Mouse (Mus musculus): ENCODE data around the gene Fcgrt. TPM values are rescaled to one million over a fixed set of nuclear protein-coding genes. Genes with fewer than 3 reads are reported as not detected.

Fcgrt gene
- total and polyA plus RNA-seq, 2 experiments from 2014 or later: 51.6 to 59.5 TPM

- WGBS: under 1% methylated on average over 10 of the region's 10 CpGs
- peak; percentile 33; the same call in 1 of the 2 replicates for ATAC-seq (ENCODE audit: insufficient read depth, low read depth)
- H3K36me3 ChIP-seq (replicated peaks; ENCODE audit: control insufficient read depth, insufficient read depth, low read length): peaks cover 23% of the 10 kb centered on the region
Observed at GRCm38 (mm10) chr7:45079856-45080255, 23.8 kb downstream of the Fcgrt start.

GRCm38 (mm10) chr7:45078513-45078912 lies 25.1 kb downstream of the Fcgrt start:
- Histone ChIP-seq H3K9me3 (replicated peaks; ENCODE audit: control insufficient read depth, low read length) (no peaks in the 10 kb centered on the region), H3K4me2 (ENCODE audit: low read depth, low read length) (no peak overlapping the region), H3K27me3 (ENCODE audit: control insufficient read depth, insufficient read depth, low read length) (no peaks in the 10 kb centered on the region), H3K9ac (replicated peaks; ENCODE audit: low read depth, low read length) (no peak overlapping the region), H3K27ac (ENCODE audit: low read depth) (no peak overlapping the region), H3K4me3 (ENCODE audit: low read depth, low read length) (no peak overlapping the region), H3K4me1 (ENCODE audit: control insufficient read depth, insufficient read depth) (peaks cover 9% of the 10 kb centered on the region; the same call in 1 of the 2 replicates), H3K36me3 (replicated peaks; ENCODE audit: control insufficient read depth, insufficient read depth, low read length) (peaks cover 32% of the 10 kb centered on the region)
- 21% methylated on average over 9 of the region's 9 CpGs for WGBS
- TF ChIP-seq CTCF (IDR thresholded peaks at IDR 0.05; ENCODE audit: low read depth) (peak; percentile 87), EP300 (IDR thresholded peaks at IDR 0.05; ENCODE audit: low read depth) (no peak)
- no peak; the same call in 1 of the 2 replicates for ATAC-seq (ENCODE audit: insufficient read depth, low read depth)
- peak; percentile 78 for DNase-seq (ENCODE audit: low spot score)

More at GRCm38 (mm10) chr7:45079856-45080255, 23.8 kb downstream of the Fcgrt start:
- H3K4me1 ChIP-seq (ENCODE audit: control insufficient read depth, insufficient read depth): peaks cover 9% of the 10 kb centered on the region; the same call in 1 of the 2 replicates
- no peak overlapping the region for H3K4me3 ChIP-seq (ENCODE audit: low read depth, low read length)
- H3K9ac ChIP-seq (replicated peaks; ENCODE audit: low read depth, low read length): no peak overlapping the region
- H3K27me3 ChIP-seq (ENCODE audit: control insufficient read depth, insufficient read depth, low read length): no peaks in the 10 kb centered on the region
- H3K4me2 ChIP-seq (ENCODE audit: low read depth, low read length): no peak overlapping the region
- DNase-seq (ENCODE audit: low spot score): peak; percentile 81
- no peaks in the 10 kb centered on the region for H3K9me3 ChIP-seq (replicated peaks; ENCODE audit: control insufficient read depth, low read length)
- TF ChIP-seq CTCF (IDR thresholded peaks at IDR 0.05; ENCODE audit: low read depth) (peak; percentile 94), EP300 (IDR thresholded peaks at IDR 0.05; ENCODE audit: low read depth) (no peak)
- H3K27ac ChIP-seq (ENCODE audit: low read depth): no peak overlapping the region

GRCm38 (mm10) chr7:45077829-45078228 lies 25.8 kb downstream of the Fcgrt start:
- Histone ChIP-seq H3K4me2 (ENCODE audit: low read depth, low read length) (no peak overlapping the region), H3K9me3 (replicated peaks; ENCODE audit: control insufficient read depth, low read length) (no peaks in the 10 kb centered on the region), H3K27ac (ENCODE audit: low read depth) (no peak overlapping the region), H3K4me3 (ENCODE audit: low read depth, low read length) (no peak overlapping the region), H3K4me1 (ENCODE audit: control insufficient read depth, insufficient read depth) (peaks cover 9% of the 10 kb centered on the region; the same call in 1 of the 2 replicates), H3K27me3 (ENCODE audit: control insufficient read depth, insufficient read depth, low read length) (no peaks in the 10 kb centered on the region), H3K36me3 (replicated peaks; ENCODE audit: control insufficient read depth, insufficient read depth, low read length) (peaks cover 32% of the 10 kb centered on the region), H3K9ac (replicated peaks; ENCODE audit: low read depth, low read length) (no peak overlapping the region)
- DNase-seq (ENCODE audit: low spot score): no peak
- ATAC-seq (ENCODE audit: insufficient read depth, low read depth): no peak
- TF ChIP-seq EP300 (IDR thresholded peaks at IDR 0.05; ENCODE audit: low read depth): no peak
- WGBS: 94% methylated on average over 2 of the region's 2 CpGs

DNA sequence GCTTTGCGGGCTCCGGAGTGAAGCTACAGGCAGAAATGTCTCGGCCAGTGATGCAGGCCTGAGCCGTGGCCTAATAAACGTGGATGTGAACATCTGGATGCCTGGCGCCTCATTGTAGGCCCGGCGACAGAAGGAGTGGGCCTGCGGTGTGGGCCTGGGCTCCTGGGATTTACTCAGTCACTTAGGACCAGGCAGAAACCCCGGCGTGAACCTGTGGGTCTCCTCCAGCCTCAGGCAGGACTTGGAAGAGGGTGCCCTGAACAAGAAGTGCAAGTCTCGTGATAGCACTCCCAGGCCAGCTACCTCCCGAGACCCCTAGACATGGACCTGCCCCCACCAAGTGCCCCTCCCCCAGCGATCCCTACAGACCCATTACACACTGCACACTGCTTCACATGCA lies 26.3 kb downstream of the Fcgrt start:
- H3K27ac ChIP-seq (ENCODE audit: low read depth): no peak overlapping the region
- no peak overlapping the region for H3K9ac ChIP-seq (replicated peaks; ENCODE audit: low read depth, low read length)
- H3K27me3 ChIP-seq (ENCODE audit: control insufficient read depth, insufficient read depth, low read length): no peaks in the 10 kb centered on the region
- no peak for ATAC-seq (ENCODE audit: insufficient read depth, low read depth)
- TF ChIP-seq EP300 (IDR thresholded peaks at IDR 0.05; ENCODE audit: low read depth) (no peak), CTCF (IDR thresholded peaks at IDR 0.05; ENCODE audit: low read depth) (no peak)
- no peaks in the 10 kb centered on the region for H3K9me3 ChIP-seq (replicated peaks; ENCODE audit: control insufficient read depth, low read length)
- 86% methylated on average over 14 of the region's 14 CpGs for WGBS
- H3K4me3 ChIP-seq (ENCODE audit: low read depth, low read length): no peak overlapping the region
- DNase-seq (ENCODE audit: low spot score): no peak
- H3K4me2 ChIP-seq (ENCODE audit: low read depth, low read length): no peak overlapping the region
- peaks cover 9% of the 10 kb centered on the region; the same call in 1 of the 2 replicates for H3K4me1 ChIP-seq (ENCODE audit: control insufficient read depth, insufficient read depth)
- H3K36me3 ChIP-seq (replicated peaks; ENCODE audit: control insufficient read depth, insufficient read depth, low read length): peaks cover 32% of the 10 kb centered on the region

DNA sequence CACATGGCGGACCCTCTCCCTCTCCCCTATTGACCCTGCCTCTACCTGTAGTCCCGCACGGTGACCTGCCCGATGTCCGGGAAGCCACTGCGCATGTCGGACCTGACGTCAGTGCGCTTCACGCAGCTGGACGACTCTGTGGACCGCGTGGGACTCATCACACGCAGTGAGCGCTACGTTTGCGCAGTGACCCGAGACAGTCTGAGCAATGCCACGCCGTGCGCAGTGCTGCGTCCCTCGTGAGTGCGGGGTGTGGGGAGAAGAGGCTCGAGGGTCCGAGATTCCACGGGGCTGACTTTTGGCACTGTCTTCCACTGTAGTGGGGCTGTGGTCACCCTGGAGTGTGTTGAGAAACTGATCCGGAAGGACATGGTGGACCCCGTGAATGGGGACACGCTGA lies 27.1 kb downstream of the Fcgrt start:
- ATAC-seq (ENCODE audit: insufficient read depth, low read depth): no peak

GRCm38 (mm10) chr7:45075405-45075804 lies 28.2 kb downstream of the Fcgrt start:
- H3K27me3 ChIP-seq (ENCODE audit: control insufficient read depth, insufficient read depth, low read length): no peaks in the 10 kb centered on the region
- H3K9ac ChIP-seq (replicated peaks; ENCODE audit: low read depth, low read length): 0 out of 2 replicates have a peak overlapping the region, but pooled peaks have one; percentile 8
- H3K4me1 ChIP-seq (ENCODE audit: control insufficient read depth, insufficient read depth): peaks cover 9% of the 10 kb centered on the region; the same call in 1 of the 2 replicates
- ATAC-seq (ENCODE audit: insufficient read depth, low read depth) (peak; percentile 86), DNase-seq (ENCODE audit: low spot score) (peak; percentile 84)
- H3K27ac ChIP-seq (ENCODE audit: low read depth): peak overlapping the region; percentile 85
- H3K4me3 ChIP-seq (ENCODE audit: low read depth, low read length): no peak overlapping the region
- H3K9me3 ChIP-seq (replicated peaks; ENCODE audit: control insufficient read depth, low read length): no peaks in the 10 kb centered on the region
- H3K36me3 ChIP-seq (replicated peaks; ENCODE audit: control insufficient read depth, insufficient read depth, low read length): peaks cover 32% of the 10 kb centered on the region
- H3K4me2 ChIP-seq (ENCODE audit: low read depth, low read length): no peak overlapping the region
- TF ChIP-seq CTCF (IDR thresholded peaks at IDR 0.05; ENCODE audit: low read depth): no peak
- TF ChIP-seq EP300 (IDR thresholded peaks at IDR 0.05; ENCODE audit: low read depth): no peak
- 17% methylated on average over 4 of the region's 4 CpGs for WGBS

More for the DNA sequence above, 27.1 kb downstream of the Fcgrt start:
- Histone ChIP-seq H3K27me3 (ENCODE audit: control insufficient read depth, insufficient read depth, low read length) (no peaks in the 10 kb centered on the region), H3K9ac (replicated peaks; ENCODE audit: low read depth, low read length) (no peak overlapping the region), H3K4me2 (ENCODE audit: low read depth, low read length) (no peak overlapping the region), H3K36me3 (replicated peaks; ENCODE audit: control insufficient read depth, insufficient read depth, low read length) (peaks cover 32% of the 10 kb centered on the region), H3K27ac (ENCODE audit: low read depth) (no peak overlapping the region), H3K4me3 (ENCODE audit: low read depth, low read length) (no peak overlapping the region), H3K9me3 (replicated peaks; ENCODE audit: control insufficient read depth, low read length) (no peaks in the 10 kb centered on the region), H3K4me1 (ENCODE audit: control insufficient read depth, insufficient read depth) (peaks cover 9% of the 10 kb centered on the region; the same call in 1 of the 2 replicates)
- TF ChIP-seq EP300 (IDR thresholded peaks at IDR 0.05; ENCODE audit: low read depth): no peak
- no peak for TF ChIP-seq CTCF (IDR thresholded peaks at IDR 0.05; ENCODE audit: low read depth)
- no peak for DNase-seq (ENCODE audit: low spot score)
- WGBS: 91% methylated on average over 30 of the region's 30 CpGs
